In genomic region chr2:20167566-20167965, GRCm38 (mm10) we compare ENCODE assay signal across 12 mouse cellular contexts.
DNase-seq lines count a peak whose midpoint lies in the region; ATAC-seq and TF ChIP-seq lines count a peak whose summit lies in the region.
"Had no signal": no experiment of that assay in that cellular context is flagged by ENCODE, and none has a peak within 500 bp of the region (broad histone marks: within the 10 kb centered on the region; RNA-seq: fewer than 3 reads in every experiment).

No protein-coding gene starts in this region.

- H3K27ac ChIP-seq in kidney, embryonic 14.5 days (ENCODE audit: low read depth, low read length) = no peak overlapping the region
- H3K27ac ChIP-seq in heart, postnatal 0 days (ENCODE audit: low read depth) = peak overlapping the region; percentile 70
- no peak overlapping the region for H3K27ac ChIP-seq in neural tube, embryonic 15.5 days (replicated peaks)
- H3K27ac ChIP-seq: limb, embryonic 12.5 days; midbrain, embryonic 10.5 days; stomach, embryonic 15.5 days had no signal

- in situ Hi-C loops in Patski (cut with MboI; ENCODE audit: low pct_unique_long_range_greater_than_20kb) = no loop called here

- no peaks in the 10 kb centered on the region for H3K27me3 ChIP-seq in kidney, embryonic 14.5 days (ENCODE audit: control insufficient read depth, insufficient read depth, low read length)
- H3K27me3 ChIP-seq in Patski = no peaks in the 10 kb centered on the region
- no peaks in the 10 kb centered on the region for H3K27me3 ChIP-seq in heart, postnatal 0 days (ENCODE audit: control insufficient read depth, insufficient read depth, low read length)
- H3K27me3 ChIP-seq in neural tube, embryonic 15.5 days (replicated peaks) = no peaks in the 10 kb centered on the region
- H3K27me3 ChIP-seq: limb, embryonic 12.5 days; stomach, embryonic 15.5 days had no signal

- WGBS in kidney, embryonic 14.5 days = 83% methylated on average over 5 of the region's 5 CpGs
- 24% methylated on average over 5 of the region's 5 CpGs for WGBS in heart, postnatal 0 days
- 70% methylated on average over 5 of the region's 5 CpGs for WGBS in neural tube, embryonic 15.5 days

- TF ChIP-seq CTCF in Patski (IDR thresholded peaks at IDR 0.05) = no peak
- TF ChIP-seq CTCF in heart, postnatal 0 days (IDR thresholded peaks at IDR 0.05; ENCODE audit: low read depth) = no peak

- H3K4me2 ChIP-seq in kidney, embryonic 14.5 days (replicated peaks; ENCODE audit: low read depth, low read length) = no peak overlapping the region
- no peak overlapping the region for H3K4me2 ChIP-seq in heart, postnatal 0 days (ENCODE audit: low read depth, low read length)
- no peak overlapping the region for H3K4me2 ChIP-seq in neural tube, embryonic 15.5 days
- H3K4me2 ChIP-seq: limb, embryonic 12.5 days; stomach, embryonic 15.5 days had no signal

- H3K9me3 ChIP-seq in kidney, embryonic 14.5 days (ENCODE audit: control insufficient read depth, low read length) = no peaks in the 10 kb centered on the region
- no peaks in the 10 kb centered on the region for H3K9me3 ChIP-seq in heart, postnatal 0 days (replicated peaks; ENCODE audit: control insufficient read depth, low read length)
- H3K9me3 ChIP-seq in neural tube, embryonic 15.5 days (replicated peaks) = no peaks in the 10 kb centered on the region
- H3K9me3 ChIP-seq: limb, embryonic 12.5 days; midbrain, embryonic 10.5 days; stomach, embryonic 15.5 days had no signal

- no peaks in the 10 kb centered on the region for H3K36me3 ChIP-seq in kidney, embryonic 14.5 days (ENCODE audit: control insufficient read depth, insufficient read depth, low read length)
- H3K36me3 ChIP-seq in heart, postnatal 0 days (replicated peaks; ENCODE audit: control insufficient read depth, insufficient read depth, low read length) = no peaks in the 10 kb centered on the region
- H3K36me3 ChIP-seq in neural tube, embryonic 15.5 days = no peaks in the 10 kb centered on the region
- H3K36me3 ChIP-seq: limb, embryonic 12.5 days; midbrain, embryonic 10.5 days; stomach, embryonic 15.5 days had no signal

- peak; percentile 47; the same call in 1 of the 2 replicates for TF ChIP-seq EP300 in heart, postnatal 0 days (IDR thresholded peaks at IDR 0.05; ENCODE audit: low read depth)

- CTCF ChIA-PET in Patski (lab: Charles Lee) = no interaction called here

- no peak for ATAC-seq in kidney, embryonic 14.5 days (ENCODE audit: low FRiP score, low TSS enrichment)
- ATAC-seq in Patski = no peak
- no peak for ATAC-seq in heart, postnatal 0 days (ENCODE audit: insufficient read depth, low read depth)
- no peak for ATAC-seq in neural tube, embryonic 15.5 days (ENCODE audit: low FRiP score)
- ATAC-seq: intestine, embryonic 16.5 days had no signal

- peak; percentile 4 for DNase-seq in adrenal gland, adult 2 months
- no peak for DNase-seq in adrenal gland, postnatal 4 days (ENCODE audit: low spot score in 2 of 2)
- DNase-seq in kidney, adult 11 months = peak; percentile 36
- peak; percentile 54 for DNase-seq in Patski (ENCODE audit: low read depth, low spot score)
- DNase-seq in heart, postnatal 0 days (ENCODE audit: low spot score) = peak; percentile 39
- no peak for DNase-seq in thymus, postnatal 4 days

- no peaks in the 10 kb centered on the region for H3K4me1 ChIP-seq in kidney, embryonic 14.5 days (ENCODE audit: control insufficient read depth, insufficient read depth, low read length)
- H3K4me1 ChIP-seq in heart, postnatal 0 days (ENCODE audit: control insufficient read depth, insufficient read depth) = peaks cover 24% of the 10 kb centered on the region
- H3K4me1 ChIP-seq in neural tube, embryonic 15.5 days = no peaks in the 10 kb centered on the region
- H3K4me1 ChIP-seq: limb, embryonic 12.5 days; midbrain, embryonic 10.5 days; stomach, embryonic 15.5 days had no signal

- POLR2A ChIA-PET in Patski (lab: Charles Lee) = no interaction called here

- H3K4me3 ChIP-seq in kidney, embryonic 14.5 days (ENCODE audit: low read length) = no peak overlapping the region
- H3K4me3 ChIP-seq in heart, postnatal 0 days (ENCODE audit: low read depth, low read length) = no peak overlapping the region
- no peak overlapping the region for H3K4me3 ChIP-seq in neural tube, embryonic 15.5 days (replicated peaks)
- H3K4me3 ChIP-seq: limb, embryonic 12.5 days; midbrain, embryonic 10.5 days; stomach, embryonic 15.5 days had no signal

- H3K9ac ChIP-seq in kidney, embryonic 14.5 days (ENCODE audit: low read depth, low read length) = no peak overlapping the region
- H3K9ac ChIP-seq in heart, postnatal 0 days (replicated peaks; ENCODE audit: low read depth, low read length) = no peak overlapping the region
- H3K9ac ChIP-seq in neural tube, embryonic 15.5 days (replicated peaks) = no peak overlapping the region
- H3K9ac ChIP-seq: limb, embryonic 12.5 days; stomach, embryonic 15.5 days had no signal

Comparison
In these comparisons a context has a peak if more than half of its experiments do, and no peak if none do; other contexts are left out.
1. DNase-seq: peak in adrenal gland, adult 2 months (single experiment), kidney, adult 11 months (single experiment), Patski (single experiment) and heart, postnatal 0 days (single experiment); none in adrenal gland, postnatal 4 days (0 of 2) and thymus, postnatal 4 days (single experiment).